Mouse (Mus musculus) brain, embryonic 14.5 days (tissue): ENCODE measurements around the gene Olfr1346. TPM values are rescaled to one million over a fixed set of nuclear protein-coding genes. Genes with fewer than 3 reads are reported as not detected.
"Not testable (repeated sequence)": the region's sequence is repeated elsewhere in the genome, so short reads cannot be mapped to it uniquely, and the experiment has no call there.

ENCODE experiments used
- DNase-seq: peaks from one replicate; pipeline ENCODE4 v3.0.0-alpha.2; 2011; ENCODE audit warnings: low read depth
- CTCF ChIP-seq: fragments of 200-500 bp; IDR thresholded peaks from 2 replicates; pipeline ENCODE4 v1.5.1; 2012; ENCODE audit warnings: inconsistent platforms, mild to moderate bottlenecking, moderate library complexity, borderline replicate concordance; ENCODE audit not compliant: insufficient read depth, insufficient read length; ENCODE audit errors: extremely low read depth
- POLR2A ChIP-seq: fragments of 200-500 bp; IDR thresholded peaks from 2 replicates; pipeline ENCODE4 v1.6.1; 2012; ENCODE audit warnings: mild to moderate bottlenecking, inconsistent platforms, borderline replicate concordance; ENCODE audit not compliant: poor library complexity, insufficient read depth, insufficient read length, severe bottlenecking; ENCODE audit errors: extremely low read depth
- polyA plus RNA-seq: library from polyadenylated mRNA; depleted of rRNA; stranded (reverse); fragments of >200 nt; gene quantifications from 2 replicates; pipeline ENCODE4 v1.2.3, GENCODE M21; 2012; rRNA removed

Gene Olfr1346
- not detected in 2 replicates for polyA plus RNA-seq

DNA sequence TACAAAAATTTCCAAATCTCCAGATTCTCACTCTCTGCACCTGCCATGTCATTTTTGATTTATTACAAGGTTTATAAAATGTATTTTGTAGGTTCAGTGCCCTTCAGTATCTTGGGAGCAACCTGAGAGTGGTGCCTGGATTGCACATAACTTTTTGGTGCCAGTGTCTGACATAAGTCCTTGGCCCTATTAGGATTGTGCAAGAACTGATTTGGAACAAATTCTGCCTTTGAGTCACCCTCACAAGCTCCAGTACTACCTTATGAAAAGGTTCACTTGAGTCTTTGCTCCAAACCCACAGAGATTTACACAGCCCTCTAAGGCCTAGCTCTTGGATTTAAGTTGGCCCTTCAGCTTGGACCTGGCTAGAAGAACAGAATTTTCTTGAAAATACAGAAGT, at the start of gene Olfr1346:
Olfr1346 (plus strand) TSS at position 151 of the 400 bp plus-strand sequence.
- TF ChIP-seq POLR2A, result no peak
- no peak for TF ChIP-seq CTCF
- DNase-seq, result no peak

- TF ChIP-seq POLR2A, result no peak
- no peak for TF ChIP-seq CTCF
- no peak for DNase-seq
Observed at GRCm38 (mm10) chr7:6419894-6420293, 47.0 kb upstream of the Olfr1346 start.

- DNase-seq, result no peak
- no peak for TF ChIP-seq POLR2A
- TF ChIP-seq CTCF, result peak; percentile 27; the same call in 1 of the 2 replicates
Observed at GRCm38 (mm10) chr7:6429381-6429780, 37.5 kb upstream of the Olfr1346 start.

GRCm38 (mm10) chr7:6430342-6430741, 36.6 kb upstream of the Olfr1346 start:
- TF ChIP-seq CTCF (peak; percentile 66), POLR2A (no peak)
- peak; percentile 11 for DNase-seq

- no peak for DNase-seq
- no peak for TF ChIP-seq CTCF
- no peak for TF ChIP-seq POLR2A
Observed at GRCm38 (mm10) chr7:6438388-6438787, 28.5 kb upstream of the Olfr1346 start, which contains the start of gene Olfr1344. TSS of gene Olfr1344 (plus strand) at chr7:6438688.

DNA sequence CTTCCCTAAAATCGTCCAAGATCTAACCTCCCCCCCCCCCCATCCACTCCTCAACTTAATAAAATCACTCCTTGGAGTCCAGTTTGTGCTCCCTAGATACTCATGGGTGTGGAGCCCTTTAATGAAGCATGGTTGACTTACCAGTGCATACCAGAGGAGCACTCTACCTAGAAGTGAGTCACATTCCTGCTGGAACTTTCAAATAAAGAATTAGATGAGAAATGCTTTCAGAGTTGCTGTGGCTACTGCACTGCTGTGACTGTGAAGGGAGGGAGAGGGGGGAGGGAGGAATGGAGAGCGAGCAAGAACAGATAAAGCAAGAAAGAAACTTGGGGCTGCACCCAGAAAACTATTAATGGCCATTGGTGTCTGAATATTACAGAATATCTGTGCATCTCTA, 25.7 kb upstream of the Olfr1346 start:
- TF ChIP-seq CTCF, result no peak
- no peak for TF ChIP-seq POLR2A
- DNase-seq, result no peak

DNA sequence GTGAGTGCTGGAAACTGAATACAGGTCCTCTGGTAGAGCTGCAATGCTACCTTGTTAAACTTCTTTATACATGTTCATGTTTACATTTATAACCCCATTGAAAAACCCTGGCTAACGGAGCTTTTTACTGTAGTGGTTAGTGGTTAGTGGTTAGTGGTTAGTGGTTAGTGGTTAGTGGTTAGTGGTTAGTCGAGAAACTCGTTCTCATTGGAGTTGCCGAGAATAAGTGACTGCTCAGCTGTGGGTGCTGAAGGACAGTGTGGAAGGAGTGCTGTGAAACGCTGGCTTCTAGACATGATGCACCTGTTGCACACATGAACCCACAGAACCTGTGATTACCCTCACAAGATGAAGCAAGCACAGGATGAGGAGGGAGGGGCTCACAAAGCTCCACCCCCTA, 19.1 kb upstream of the Olfr1346 start:
- no peak for DNase-seq
- no peak for TF ChIP-seq POLR2A
- no peak for TF ChIP-seq CTCF

DNA sequence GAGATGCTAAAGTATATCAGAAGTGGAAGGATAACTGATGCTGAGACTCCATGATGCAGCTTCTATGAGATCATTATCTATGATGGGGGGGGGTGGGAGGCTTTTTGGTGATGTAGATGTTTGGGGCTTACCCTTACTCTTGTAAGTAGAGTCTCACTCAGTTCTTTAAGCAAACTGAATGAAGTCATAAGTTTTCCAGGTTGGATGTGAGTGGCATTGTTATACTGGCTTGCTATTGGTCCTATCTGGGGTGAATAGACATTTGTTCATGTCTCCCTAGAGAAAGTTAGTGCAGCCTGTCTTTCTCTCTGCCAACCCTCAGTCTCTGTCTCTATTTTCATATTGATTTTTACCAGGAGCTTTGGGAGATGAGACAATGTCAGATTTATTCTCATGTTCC, 11.0 kb upstream of the Olfr1346 start, which contains the start of gene Olfr1336:
Olfr1336 (plus strand) TSS at position 301 of the 400 bp plus-strand sequence.
- TF ChIP-seq POLR2A, result no peak
- no peak for TF ChIP-seq CTCF
- no peak for DNase-seq

DNA sequence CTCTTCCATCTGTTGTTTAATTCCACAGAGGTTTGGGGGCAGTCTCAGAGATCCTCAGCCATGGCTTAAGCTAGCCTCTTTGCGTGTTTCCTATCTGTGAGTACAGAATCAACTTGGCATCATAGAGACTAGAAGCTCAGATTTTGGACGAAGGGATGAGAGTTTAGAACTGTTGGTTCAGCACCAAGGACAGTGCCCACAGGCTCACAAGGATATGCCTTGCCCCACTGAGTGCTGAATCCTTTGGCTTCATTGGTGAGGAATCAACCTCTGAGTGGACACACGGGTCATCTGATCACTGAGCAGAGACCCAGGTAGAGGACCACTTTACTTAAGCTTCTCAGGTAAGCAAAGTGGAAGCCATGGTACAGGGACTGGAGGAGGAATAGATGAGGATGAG, 10.5 kb upstream of the Olfr1346 start:
- DNase-seq, result no peak
- TF ChIP-seq POLR2A, result no peak
- TF ChIP-seq CTCF, result no peak

DNA sequence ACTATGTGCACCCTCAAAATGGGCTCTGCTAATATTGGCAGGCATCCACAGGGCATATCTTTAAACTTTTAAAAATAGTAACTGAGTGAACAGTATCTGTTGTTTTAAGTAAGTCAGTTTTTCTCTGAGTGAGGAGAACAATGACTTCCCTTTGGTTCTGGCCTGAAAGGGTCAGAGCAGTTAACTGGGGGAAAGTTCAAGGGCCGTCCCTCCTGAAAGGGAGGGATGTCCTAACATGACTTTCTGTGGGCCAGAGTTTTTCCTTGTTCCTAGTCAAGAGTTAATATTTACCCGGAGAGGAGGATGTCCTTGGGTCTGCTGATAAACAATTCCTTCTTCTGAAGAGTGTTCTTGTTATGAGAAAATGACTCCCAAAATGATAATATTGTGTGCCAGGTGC, 10.7 kb downstream of the Olfr1346 start:
- DNase-seq, result not testable (repeated sequence)

- no peak for DNase-seq
- TF ChIP-seq POLR2A (no peak), CTCF (no peak)
Observed at GRCm38 (mm10) chr7:6486841-6487240, 19.9 kb downstream of the Olfr1346 start, which contains the start of gene Olfr5. TSS of gene Olfr5 (minus strand) at chr7:6486941.

- TF ChIP-seq CTCF (no peak), POLR2A (no peak)
- no peak for DNase-seq
Observed at GRCm38 (mm10) chr7:6499655-6500054, 32.8 kb downstream of the Olfr1346 start, which contains the start of gene Olfr1347. TSS of gene Olfr1347 (minus strand) at chr7:6499755.

DNA sequence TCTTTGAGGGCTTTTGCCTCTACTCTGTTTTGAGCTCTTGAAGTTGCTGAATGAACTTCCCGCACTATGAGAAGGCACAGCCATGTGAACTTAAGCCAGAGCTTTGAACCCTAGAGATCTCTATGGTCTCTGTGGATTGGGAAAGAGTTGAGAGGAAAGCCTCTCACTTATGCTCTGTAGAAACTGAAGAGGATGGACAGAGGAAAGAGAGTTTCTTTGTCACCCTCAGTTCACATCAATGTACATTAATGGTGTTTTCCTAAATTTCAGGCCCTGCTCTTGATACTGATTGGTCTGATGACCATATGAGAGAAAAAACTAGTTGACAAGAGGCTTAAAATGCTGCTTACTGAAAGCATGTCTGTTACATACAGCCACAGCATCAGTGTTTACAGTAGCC, 41.7 kb downstream of the Olfr1346 start, which contains the start of gene Olfr1348:
Olfr1348 (minus strand) TSS at position 101 of the 400 bp plus-strand sequence.
- DNase-seq, result no peak
- TF ChIP-seq POLR2A (no peak), CTCF (no peak)

GRCm38 (mm10) chr7:6521666-6522065, 54.8 kb downstream of the Olfr1346 start:
- TF ChIP-seq CTCF, result no peak
- TF ChIP-seq POLR2A, result no peak
- DNase-seq, result no peak
